13 mouse cellular contexts compared by ENCODE assay signal in genomic region chr15:26779129-26779528, GRCm38 (mm10).
"Had no signal": no experiment of that assay in that cellular context is flagged by ENCODE, and none has a peak within 500 bp of the region (broad histone marks: within the 10 kb centered on the region; RNA-seq: fewer than 3 reads in every experiment).

No protein-coding gene starts in this region.

- H3K9me3 ChIP-seq: limb, embryonic 15.5 days; liver, embryonic 15.5 days; lung, embryonic 15.5 days; midbrain, embryonic 10.5 days; neural tube, embryonic 15.5 days had no signal

- H3K4me3 ChIP-seq: limb, embryonic 15.5 days; liver, embryonic 15.5 days; lung, embryonic 15.5 days; midbrain, embryonic 10.5 days; myocyte; neural tube, embryonic 15.5 days had no signal

- H3K27me3 ChIP-seq: limb, embryonic 15.5 days; liver, embryonic 15.5 days; lung, embryonic 15.5 days; neural tube, embryonic 15.5 days had no signal

- H3K36me3 ChIP-seq: limb, embryonic 15.5 days; liver, embryonic 15.5 days; lung, embryonic 15.5 days; midbrain, embryonic 10.5 days; neural tube, embryonic 15.5 days had no signal

- H3K4me1 ChIP-seq: limb, embryonic 15.5 days; liver, embryonic 15.5 days; lung, embryonic 15.5 days; midbrain, embryonic 10.5 days; neural tube, embryonic 15.5 days had no signal

- H3K9ac ChIP-seq: limb, embryonic 15.5 days; liver, embryonic 15.5 days; lung, embryonic 15.5 days; neural tube, embryonic 15.5 days had no signal

- DNase-seq: kidney, postnatal 25 days; layer of hippocampus, adult 9-11 months; layer of hippocampus, postnatal 36 days; midbrain, embryonic 14.5 days; right cerebral cortex, adult 18-20 months; right cerebral cortex, postnatal 25 days; thymus, postnatal 36 days had no signal

- H3K27ac ChIP-seq: limb, embryonic 15.5 days; liver, embryonic 15.5 days; lung, embryonic 15.5 days; midbrain, embryonic 10.5 days; neural tube, embryonic 15.5 days had no signal

- H3K4me2 ChIP-seq: limb, embryonic 15.5 days; liver, embryonic 15.5 days; lung, embryonic 15.5 days; neural tube, embryonic 15.5 days had no signal
